Mouse (Mus musculus): ENCODE measurements at regions not wholly inside any gene's neighbourhood (a gene's known extent, or its start where the extent isn't known, plus 50 kb on each side); places are given as distances from the start of the nearest gene placed in this dataset.

GRCm38 (mm10) chr5:132785291-132785690 is 242.1 kb upstream of the Auts2 start:
- no peak for DNase-seq (ENCODE audit: low read depth)

GRCm38 (mm10) chr5:132784791-132785190 is 241.6 kb upstream of the Auts2 start:
- no peak for DNase-seq (ENCODE audit: low read depth)

GRCm38 (mm10) chr5:132774141-132774680 is 231.1 kb upstream of the Auts2 start:
- no peak for DNase-seq (ENCODE audit: low read depth)

- no peak for DNase-seq (ENCODE audit: low read depth)
Measured at GRCm38 (mm10) chr5:132760396-132760795, 217.3 kb upstream of the Auts2 start.

- no peak for DNase-seq (ENCODE audit: low read depth)
Measured at GRCm38 (mm10) chr5:132759751-132760150, 216.6 kb upstream of the Auts2 start.

GRCm38 (mm10) chr5:132758941-132759340 is 215.8 kb upstream of the Auts2 start:
- DNase-seq (ENCODE audit: low read depth) = no peak

- no peak for DNase-seq (ENCODE audit: low read depth)
Measured at GRCm38 (mm10) chr5:132737966-132738365, 194.8 kb upstream of the Auts2 start.

- no peak for DNase-seq (ENCODE audit: low read depth)
Measured at GRCm38 (mm10) chr5:132728689-132729189, 185.6 kb upstream of the Auts2 start.

- no peak for DNase-seq (ENCODE audit: low read depth)
Measured at GRCm38 (mm10) chr5:132724467-132724866, 181.3 kb upstream of the Auts2 start.

- no peak for DNase-seq (ENCODE audit: low read depth)
Measured at GRCm38 (mm10) chr5:132710301-132710700, 167.2 kb upstream of the Auts2 start.

- DNase-seq (ENCODE audit: low read depth) = no peak
Measured at GRCm38 (mm10) chr5:132707531-132707930, 164.4 kb upstream of the Auts2 start.

GRCm38 (mm10) chr5:132703455-132704100 is 160.4 kb upstream of the Auts2 start:
- no peak for DNase-seq (ENCODE audit: low read depth)

- no peak for DNase-seq (ENCODE audit: low read depth)
Measured at GRCm38 (mm10) chr5:132702573-132702972, 159.4 kb upstream of the Auts2 start.

GRCm38 (mm10) chr5:132690784-132691183 is 147.6 kb upstream of the Auts2 start:
- no peak for DNase-seq (ENCODE audit: low read depth)

GRCm38 (mm10) chr5:132675261-132675660 is 132.1 kb upstream of the Auts2 start:
- DNase-seq (ENCODE audit: low read depth) = no peak

- DNase-seq (ENCODE audit: low read depth) = no peak
Measured at GRCm38 (mm10) chr5:132673599-132674305, 130.6 kb upstream of the Auts2 start.

GRCm38 (mm10) chr5:132671496-132671895 is 128.4 kb upstream of the Auts2 start:
- DNase-seq (ENCODE audit: low read depth) = no peak

- DNase-seq (ENCODE audit: low read depth) = no peak
Measured at GRCm38 (mm10) chr5:132667316-132667715, 124.2 kb upstream of the Auts2 start.

- no peak for DNase-seq (ENCODE audit: low read depth)
Measured at GRCm38 (mm10) chr5:132661266-132661665, 118.1 kb upstream of the Auts2 start.

- DNase-seq (ENCODE audit: low read depth) = no peak
Measured at GRCm38 (mm10) chr5:132660036-132660435, 116.9 kb upstream of the Auts2 start.

GRCm38 (mm10) chr5:132654382-132654781 is 111.2 kb upstream of the Auts2 start:
- DNase-seq (ENCODE audit: low read depth) = no peak

GRCm38 (mm10) chr5:132653694-132654300 is 110.7 kb upstream of the Auts2 start:
- DNase-seq (ENCODE audit: low read depth) = no peak

- no peak for DNase-seq (ENCODE audit: low read depth)
Measured at GRCm38 (mm10) chr5:132652201-132652600, 109.1 kb upstream of the Auts2 start.
